Mouse (Mus musculus): ENCODE measurements around the gene Angptl4. TPM values are rescaled to one million over a fixed set of nuclear protein-coding genes. Genes with fewer than 3 reads are reported as not detected.
"Not testable (repeated sequence)": the region's sequence is repeated elsewhere in the genome, so short reads cannot be mapped to it uniquely, and the experiment has no call there.

Gene Angptl4
- polyA plus RNA-seq, 1 experiment from 2014 or later, result 39.0 TPM

DNA sequence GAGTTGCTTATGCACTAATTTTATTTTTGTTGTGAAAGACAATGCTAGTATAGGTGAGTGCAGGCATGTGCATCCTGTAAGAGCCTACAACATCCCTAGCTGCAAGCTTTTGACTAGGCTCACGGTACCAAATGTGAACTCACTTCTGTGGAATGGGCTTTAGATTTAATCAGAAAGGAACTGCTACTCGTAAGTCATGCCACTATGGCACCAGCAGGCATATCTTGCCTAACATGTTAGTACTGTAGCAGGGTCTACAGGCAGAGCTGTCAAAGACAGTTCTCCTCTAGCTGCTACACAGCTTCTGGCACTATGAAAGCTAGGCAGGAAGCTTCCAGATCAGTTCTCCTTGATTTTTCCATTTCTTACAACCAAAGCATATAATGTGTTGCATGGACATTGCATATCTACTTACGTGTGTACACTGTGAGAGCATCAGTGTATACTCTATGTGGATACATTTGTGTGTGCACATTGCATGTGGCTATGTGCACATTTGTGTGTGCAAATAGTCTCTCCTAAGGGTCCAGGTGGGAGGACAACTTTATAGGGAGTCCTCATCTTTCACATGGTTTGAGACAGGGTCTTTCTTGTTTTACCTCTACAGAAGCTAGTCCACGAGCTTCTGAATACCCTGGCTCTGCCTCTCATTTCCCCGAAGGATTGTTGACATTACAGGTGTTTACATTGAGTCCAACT is 36.8 kb downstream of the Angptl4 start:
- Histone ChIP-seq H3K36me3 (replicated peaks) (peaks cover 53% of the 10 kb centered on the region), H3K27me3 (replicated peaks; ENCODE audit: low read depth, poor library complexity, severe bottlenecking) (no peaks in the 10 kb centered on the region), H3K9me3 (no peaks in the 10 kb centered on the region), H3K27ac (replicated peaks) (no peak overlapping the region), H3K4me3 (no peak overlapping the region), H3K4me1 (peaks cover 4% of the 10 kb centered on the region)
- no peak for DNase-seq (ENCODE audit: low spot score)
- 88% methylated on average over 5 of the region's 5 CpGs for WGBS

DNA sequence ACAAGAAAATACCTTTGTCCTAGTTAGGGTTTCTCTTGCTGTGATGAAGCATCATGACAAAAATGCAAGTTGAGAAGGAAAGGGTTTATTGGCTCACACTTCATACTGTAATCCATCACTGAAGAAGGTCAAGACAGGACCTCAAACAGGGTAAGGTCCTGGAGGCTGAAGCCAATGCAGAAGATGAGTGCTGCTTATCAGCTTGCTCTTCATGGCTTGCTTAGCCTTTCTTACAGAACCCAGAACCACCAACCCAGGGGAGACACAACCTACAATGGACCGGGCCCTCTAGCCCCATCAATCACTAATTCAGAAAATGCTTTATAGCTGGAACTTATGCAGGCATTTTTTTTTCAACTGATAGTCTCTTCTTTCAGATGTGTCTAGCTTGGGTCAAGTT is 39.2 kb downstream of the Angptl4 start:
- Histone ChIP-seq H3K4me3 (no peak overlapping the region), H3K4me1 (peaks cover 4% of the 10 kb centered on the region), H3K36me3 (replicated peaks) (peaks cover 29% of the 10 kb centered on the region), H3K9me3 (no peaks in the 10 kb centered on the region), H3K27ac (replicated peaks) (no peak overlapping the region), H3K27me3 (replicated peaks; ENCODE audit: low read depth, poor library complexity, severe bottlenecking) (no peaks in the 10 kb centered on the region)
- no peak for DNase-seq (ENCODE audit: low spot score)
- WGBS, result 85% methylated on average over 1 of the region's 1 CpGs

DNA sequence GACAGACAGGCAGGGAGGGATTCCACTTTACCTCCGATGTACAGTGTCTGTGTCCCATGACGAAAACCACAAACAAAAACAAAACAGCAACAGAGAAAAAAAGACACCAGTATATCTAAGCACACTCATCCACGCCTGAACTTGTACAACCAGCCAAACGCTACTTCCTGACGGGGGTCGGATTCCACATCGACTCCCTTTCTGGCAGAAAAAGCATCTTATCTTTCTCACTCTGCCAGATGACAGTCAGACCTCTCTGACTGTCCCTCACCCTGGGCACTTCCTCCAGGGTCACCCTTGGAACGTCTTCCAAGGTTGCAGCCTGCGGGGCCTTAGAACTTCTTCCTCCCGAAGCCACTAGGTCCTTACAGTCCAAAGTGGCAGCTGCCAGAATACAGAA is 48.1 kb downstream of the Angptl4 start:
- 82% methylated on average over 10 of the region's 10 CpGs for WGBS
- DNase-seq (ENCODE audit: low spot score); H3K4me3 ChIP-seq; H3K27me3 ChIP-seq (replicated peaks; ENCODE audit: low read depth, poor library complexity, severe bottlenecking); H3K4me1 ChIP-seq; H3K27ac ChIP-seq (replicated peaks); H3K36me3 ChIP-seq (replicated peaks); H3K9me3 ChIP-seq: not testable (repeated sequence)

DNA sequence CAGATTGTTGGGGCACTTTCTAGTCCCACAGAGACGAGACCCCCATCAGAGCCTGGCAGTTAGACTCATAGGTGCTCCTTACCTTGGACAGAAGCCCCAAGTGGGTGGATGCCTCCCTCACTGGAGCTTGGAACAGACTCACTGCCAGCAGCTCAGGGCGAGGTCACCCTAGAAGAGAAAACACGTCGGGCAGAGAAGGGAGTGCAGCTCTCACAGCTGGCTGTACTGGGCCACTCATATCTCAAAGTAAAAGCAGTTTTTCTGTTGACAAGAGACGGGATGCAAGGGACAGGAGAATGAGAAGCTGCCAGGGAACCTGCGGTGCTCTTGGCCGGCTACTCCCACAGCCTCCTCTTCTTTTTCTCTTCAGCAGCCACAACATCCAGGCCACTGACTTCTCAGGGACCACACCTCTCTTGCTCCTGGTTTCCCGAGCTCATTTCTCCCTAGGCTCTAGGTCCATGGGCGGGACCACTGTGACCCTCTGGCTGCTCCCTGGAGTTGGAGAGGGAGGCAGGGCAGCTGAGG is 49.0 kb downstream of the Angptl4 start:
- H3K4me1 ChIP-seq, result not testable (repeated sequence)

DNA sequence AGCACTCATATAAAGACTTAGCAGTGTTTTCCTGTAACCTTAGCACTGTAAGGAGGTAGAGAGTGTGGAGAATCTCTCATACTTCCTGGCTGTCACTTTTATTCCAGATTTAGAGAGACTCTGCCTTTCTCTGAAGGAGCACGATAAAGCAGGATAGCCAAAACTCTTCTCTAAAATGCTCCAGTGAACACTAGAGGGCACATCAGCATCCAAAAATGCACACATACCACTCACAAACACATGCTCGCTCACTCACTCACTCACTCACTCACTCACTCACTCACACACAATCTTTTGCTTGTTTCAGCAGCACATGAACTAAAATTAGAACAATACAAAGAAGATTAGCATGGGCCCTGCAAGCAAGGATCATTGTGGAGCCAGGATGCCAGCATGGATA is 52.4 kb downstream of the Angptl4 start:
- Histone ChIP-seq H3K36me3 (replicated peaks) (no peaks in the 10 kb centered on the region), H3K4me3 (no peak overlapping the region), H3K9me3 (peaks cover 9% of the 10 kb centered on the region; the same call in 1 of the 2 replicates), H3K27me3 (replicated peaks; ENCODE audit: low read depth, poor library complexity, severe bottlenecking) (no peaks in the 10 kb centered on the region), H3K27ac (replicated peaks) (no peak overlapping the region), H3K4me1 (no peaks in the 10 kb centered on the region)
- no peak for DNase-seq (ENCODE audit: low spot score)
- WGBS, result 78% methylated on average over 2 of the region's 2 CpGs

More for the DNA sequence above, 49.0 kb downstream of the Angptl4 start:
- not testable (repeated sequence) for H3K9me3 ChIP-seq; DNase-seq (ENCODE audit: low spot score); H3K36me3 ChIP-seq (replicated peaks); H3K27me3 ChIP-seq (replicated peaks; ENCODE audit: low read depth, poor library complexity, severe bottlenecking); H3K4me3 ChIP-seq; H3K27ac ChIP-seq (replicated peaks)
- 78% methylated on average over 9 of the region's 9 CpGs for WGBS

DNA sequence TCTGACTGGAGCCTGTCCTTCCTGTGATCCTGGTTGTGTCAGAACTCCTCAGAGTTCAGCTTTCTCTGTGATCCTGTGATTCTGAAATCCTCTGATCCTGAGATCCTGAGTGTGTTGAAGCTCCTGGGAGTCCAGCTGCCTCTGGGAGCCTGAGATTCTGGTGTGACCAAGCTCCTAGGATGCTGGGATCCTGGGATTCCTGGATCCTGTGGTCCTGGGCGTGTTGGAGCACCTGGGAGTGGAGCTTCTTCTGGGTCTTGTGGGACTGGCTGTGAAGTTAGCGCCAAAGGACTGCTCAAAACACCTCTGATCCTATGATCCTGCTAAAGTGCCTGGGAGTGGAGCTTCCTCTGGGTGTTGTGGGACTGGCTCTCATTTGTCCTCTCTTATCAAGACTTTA is 53.2 kb downstream of the Angptl4 start:
- DNase-seq (ENCODE audit: low spot score), result no peak
- Histone ChIP-seq H3K36me3 (replicated peaks) (no peaks in the 10 kb centered on the region), H3K4me3 (no peak overlapping the region), H3K27me3 (replicated peaks; ENCODE audit: low read depth, poor library complexity, severe bottlenecking) (no peaks in the 10 kb centered on the region), H3K9me3 (peaks cover 9% of the 10 kb centered on the region; the same call in 1 of the 2 replicates), H3K27ac (replicated peaks) (no peak overlapping the region), H3K4me1 (no peaks in the 10 kb centered on the region)
- WGBS, result 80% methylated on average over 2 of the region's 2 CpGs

Other genes with a start within 250 kb of the Angptl4 start
- gene Myo1f, start 226.1 kb downstream of the Angptl4 start, polyA plus RNA-seq (2016; fragmentation: Nextera tagmentation; extraction: Ambion mirVana), result 2.0 and 2.3 TPM in 2 replicates
- gene Zfp414, start 152.7 kb downstream of the Angptl4 start, polyA plus RNA-seq (2016; fragmentation: Nextera tagmentation; extraction: Ambion mirVana), result 53.4 and 58.1 TPM in 2 replicates
- gene Pram1, start 143.8 kb downstream of the Angptl4 start, polyA plus RNA-seq (2016; fragmentation: Nextera tagmentation; extraction: Ambion mirVana), result 0.55 and 0.65 TPM in 2 replicates
- 567 and 569 TPM in 2 replicates for gene Hnrnpm, start 95.0 kb downstream of the Angptl4 start, polyA plus RNA-seq (2016; fragmentation: Nextera tagmentation; extraction: Ambion mirVana)
- 28.0 and 28.5 TPM in 2 replicates for gene March2, start 63.2 kb downstream of the Angptl4 start, polyA plus RNA-seq (2016; fragmentation: Nextera tagmentation; extraction: Ambion mirVana)
- gene Rab11b, start 21.3 kb downstream of the Angptl4 start, polyA plus RNA-seq (2016; fragmentation: Nextera tagmentation; extraction: Ambion mirVana), result 342 and 347 TPM in 2 replicates
- gene Kank3, start 28.7 kb upstream of the Angptl4 start, polyA plus RNA-seq (2016; fragmentation: Nextera tagmentation; extraction: Ambion mirVana), result 25.4 and 29.5 TPM in 2 replicates
- 866 and 898 TPM in 2 replicates for gene Rps28, start 42.7 kb upstream of the Angptl4 start, polyA plus RNA-seq (2016; fragmentation: Nextera tagmentation; extraction: Ambion mirVana)
- gene Ndufa7, start 42.7 kb upstream of the Angptl4 start, polyA plus RNA-seq (2016; fragmentation: Nextera tagmentation; extraction: Ambion mirVana), result 469 and 477 TPM in 2 replicates
- gene Cd320, start 61.3 kb upstream of the Angptl4 start, polyA plus RNA-seq (2016; fragmentation: Nextera tagmentation; extraction: Ambion mirVana), result 97.8 and 98.9 TPM in 2 replicates
- not detected in 2 replicates for gene Gm7029, start 92.0 kb upstream of the Angptl4 start, polyA plus RNA-seq (2016; fragmentation: Nextera tagmentation; extraction: Ambion mirVana)
- gene Kifc1, start 108.8 kb upstream of the Angptl4 start, polyA plus RNA-seq (2016; fragmentation: Nextera tagmentation; extraction: Ambion mirVana), result 7.0 and 8.5 TPM in 2 replicates
- gene Platr17, start 123.3 kb upstream of the Angptl4 start, polyA plus RNA-seq (2016; fragmentation: Nextera tagmentation; extraction: Ambion mirVana), result 0.27 and 0.45 TPM in 2 replicates
- gene Daxx, start 127.6 kb upstream of the Angptl4 start, polyA plus RNA-seq (2016; fragmentation: Nextera tagmentation; extraction: Ambion mirVana), result 80.0 and 84.9 TPM in 2 replicates
- gene Tapbp, start 134.1 kb upstream of the Angptl4 start, polyA plus RNA-seq (2016; fragmentation: Nextera tagmentation; extraction: Ambion mirVana), result 9.9 and 11.8 TPM in 2 replicates
- 19.6 and 21.1 TPM in 2 replicates for gene Zbtb22, start 134.1 kb upstream of the Angptl4 start, polyA plus RNA-seq (2016; fragmentation: Nextera tagmentation; extraction: Ambion mirVana)
- gene Rgl2, start 147.7 kb upstream of the Angptl4 start, polyA plus RNA-seq (2016; fragmentation: Nextera tagmentation; extraction: Ambion mirVana), result 40.2 and 41.0 TPM in 2 replicates
- gene Pfdn6, start 158.5 kb upstream of the Angptl4 start, polyA plus RNA-seq (2016; fragmentation: Nextera tagmentation; extraction: Ambion mirVana), result 233 and 235 TPM in 2 replicates
- 62.1 and 66.0 TPM in 2 replicates for gene Wdr46, start 158.8 kb upstream of the Angptl4 start, polyA plus RNA-seq (2016; fragmentation: Nextera tagmentation; extraction: Ambion mirVana)
- gene B3galt4, start 169.7 kb upstream of the Angptl4 start, polyA plus RNA-seq (2016; fragmentation: Nextera tagmentation; extraction: Ambion mirVana), result 3.6 and 4.5 TPM in 2 replicates
- gene Vps52, start 174.0 kb upstream of the Angptl4 start, polyA plus RNA-seq (2016; fragmentation: Nextera tagmentation; extraction: Ambion mirVana), result 48.2 and 51.5 TPM in 2 replicates
- gene Rps18, start 174.2 kb upstream of the Angptl4 start, polyA plus RNA-seq (2016; fragmentation: Nextera tagmentation; extraction: Ambion mirVana), result 1,569 and 1,593 TPM in 2 replicates
- gene H2-K1, start 218.5 kb upstream of the Angptl4 start, polyA plus RNA-seq (2016; fragmentation: Nextera tagmentation; extraction: Ambion mirVana), result 8.4 and 13.4 TPM in 2 replicates
- 11.0 and 11.6 TPM in 2 replicates for gene Ring1, start 242.8 kb upstream of the Angptl4 start, polyA plus RNA-seq (2016; fragmentation: Nextera tagmentation; extraction: Ambion mirVana)
- 41.4 and 44.8 TPM in 2 replicates for gene H2-Ke6, start 246.2 kb upstream of the Angptl4 start, polyA plus RNA-seq (2016; fragmentation: Nextera tagmentation; extraction: Ambion mirVana)
- 167 and 177 TPM in 2 replicates for gene Slc39a7, start 249.9 kb upstream of the Angptl4 start, polyA plus RNA-seq (2016; fragmentation: Nextera tagmentation; extraction: Ambion mirVana)
- 44.7 and 47.9 TPM in 2 replicates for gene Rxrb, start 250.0 kb upstream of the Angptl4 start, polyA plus RNA-seq (2016; fragmentation: Nextera tagmentation; extraction: Ambion mirVana)